Mouse (Mus musculus) spleen, postnatal 10 days (tissue): ENCODE results near the gene Olfm1.

ENCODE experiments used
- DNase-seq, 2 experiments: peaks; one replicate each; pipeline ENCODE4 v3.0.0; 2021 to 2022; ENCODE audit warnings: low spot score in 2 of 2

The Olfm1 gene

DNA sequence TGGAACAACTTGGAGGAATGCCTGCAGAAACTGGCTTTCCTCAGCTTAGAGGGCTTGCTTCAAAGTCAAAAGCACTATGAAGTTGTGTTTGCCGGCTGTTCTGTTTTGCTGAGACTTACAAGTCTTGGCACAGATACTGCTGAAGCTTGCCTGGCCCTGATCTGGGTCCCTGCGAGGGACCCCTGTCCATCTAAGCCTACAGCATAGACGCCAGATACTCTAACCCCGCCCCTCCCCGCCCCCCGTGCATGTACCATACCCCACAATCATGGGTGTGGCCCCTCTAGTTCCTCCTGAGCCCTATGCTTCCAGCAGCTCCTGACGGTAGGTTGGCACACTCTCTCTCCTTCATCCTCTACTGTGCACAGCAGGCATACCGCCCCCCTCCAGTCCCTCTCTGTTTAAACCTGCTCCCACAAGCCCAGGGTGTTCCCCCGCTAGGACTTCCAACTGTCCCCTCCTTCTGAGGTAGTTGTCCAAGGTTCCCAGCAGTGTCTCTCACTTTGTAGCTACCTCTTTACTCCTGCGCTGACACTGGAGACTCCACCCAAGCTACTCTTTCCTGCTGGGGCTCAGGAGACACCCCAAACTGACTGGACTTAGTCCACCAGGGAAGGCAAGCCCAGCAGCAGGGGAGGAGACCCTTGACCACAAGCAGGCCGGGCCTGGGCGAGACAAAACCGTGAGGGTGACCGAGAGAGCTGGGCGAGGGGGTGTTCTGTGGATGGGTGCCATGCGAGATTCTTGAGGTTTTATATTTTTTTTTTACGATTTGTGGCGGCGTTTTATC is 12.1 kb downstream of the Olfm1 start:
- DNase-seq = no peak

DNA sequence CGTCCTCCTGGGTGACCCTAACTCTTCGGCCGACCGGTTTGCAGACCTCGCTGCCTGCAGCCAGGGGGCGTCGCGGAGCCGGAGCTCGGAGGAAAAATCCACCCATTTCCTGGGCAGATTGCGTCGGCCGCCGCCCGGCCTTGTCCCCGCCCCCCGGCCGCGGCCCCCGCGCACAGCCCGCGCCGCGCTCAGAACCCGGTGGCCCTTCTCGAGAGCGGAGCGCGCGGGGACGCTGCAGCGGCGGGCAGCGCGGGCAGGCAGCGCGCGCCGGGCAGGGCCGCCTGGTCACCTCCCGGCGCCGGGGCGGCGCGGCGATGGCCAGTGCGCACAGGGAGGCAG is 12.6 kb downstream of the Olfm1 start:
- DNase-seq = peak; percentile 28 to 72

DNA sequence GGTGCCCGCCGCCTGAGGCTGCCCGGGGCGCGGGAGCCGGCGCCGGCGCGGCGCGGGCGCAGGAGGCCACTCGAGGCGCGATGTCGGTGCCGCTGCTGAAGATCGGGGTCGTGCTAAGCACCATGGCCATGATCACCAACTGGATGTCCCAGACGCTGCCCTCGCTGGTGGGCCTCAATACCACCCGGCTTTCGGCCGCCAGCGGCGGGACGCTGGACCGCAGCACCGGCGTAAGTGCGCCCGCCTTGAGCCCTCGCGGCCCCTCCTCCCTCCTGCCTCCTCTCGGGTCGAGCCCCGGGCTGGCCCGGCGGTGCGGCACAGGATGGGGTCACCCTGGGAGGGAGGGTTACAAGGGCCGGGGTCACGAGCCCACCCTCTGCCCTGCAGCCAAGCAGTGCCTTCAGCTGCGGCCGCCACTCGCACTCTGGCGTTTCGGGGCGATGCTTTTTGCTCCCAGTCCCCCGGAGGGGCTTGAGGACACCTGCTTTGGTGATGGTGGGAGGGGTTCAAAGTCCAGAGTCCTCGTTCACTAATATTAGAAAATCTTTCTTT is 13.2 kb downstream of the Olfm1 start:
- DNase-seq = peak in 1 of 2 experiments; percentile 17

DNA sequence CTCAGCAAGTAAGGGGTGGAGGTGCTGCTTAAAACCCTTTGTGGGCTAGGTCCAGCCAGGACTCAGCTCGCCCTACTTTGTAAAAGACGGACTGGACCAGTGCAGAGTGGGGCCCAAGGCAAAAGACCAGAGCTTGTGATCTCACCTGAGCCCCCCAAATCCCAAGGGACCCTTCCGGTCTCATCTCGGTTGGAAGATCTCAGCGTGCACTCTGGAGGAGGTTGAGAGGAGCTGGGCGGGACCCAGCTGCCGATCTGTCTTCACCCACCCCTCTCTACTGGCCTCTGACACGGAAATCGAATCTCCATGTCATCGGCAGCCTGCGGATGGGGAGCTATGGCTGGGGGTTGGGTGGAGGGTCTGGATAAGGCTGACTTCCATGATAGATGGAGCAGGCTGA is 13.7 kb downstream of the Olfm1 start:
- no peak for DNase-seq

DNA sequence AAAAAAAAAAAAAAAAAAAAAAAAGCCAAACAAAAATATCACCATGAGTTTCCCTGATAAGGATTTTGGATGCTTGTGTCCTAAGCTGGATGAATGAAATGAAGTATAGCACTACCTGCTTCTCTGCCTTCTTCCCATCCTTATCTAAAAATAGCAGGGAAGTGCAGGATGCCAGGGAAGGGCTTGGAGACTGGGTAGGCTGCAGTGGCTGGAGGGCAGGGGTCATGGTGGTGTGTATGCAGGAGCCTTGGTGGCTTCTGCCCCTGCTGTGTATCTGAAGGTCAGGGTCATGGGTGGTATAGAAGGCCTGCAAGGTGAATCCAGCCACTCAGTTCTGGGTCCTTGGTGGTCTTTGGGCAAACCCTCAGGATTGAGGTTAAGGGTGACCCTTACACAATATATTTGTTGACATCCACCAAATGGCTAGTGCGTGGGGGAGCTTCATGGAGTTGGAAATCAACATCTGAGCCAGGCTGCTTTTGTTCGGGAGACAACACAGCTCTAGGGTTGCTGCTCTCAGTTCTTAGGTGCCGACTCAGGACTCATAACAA is 14.5 kb downstream of the Olfm1 start:
- no peak for DNase-seq

DNA sequence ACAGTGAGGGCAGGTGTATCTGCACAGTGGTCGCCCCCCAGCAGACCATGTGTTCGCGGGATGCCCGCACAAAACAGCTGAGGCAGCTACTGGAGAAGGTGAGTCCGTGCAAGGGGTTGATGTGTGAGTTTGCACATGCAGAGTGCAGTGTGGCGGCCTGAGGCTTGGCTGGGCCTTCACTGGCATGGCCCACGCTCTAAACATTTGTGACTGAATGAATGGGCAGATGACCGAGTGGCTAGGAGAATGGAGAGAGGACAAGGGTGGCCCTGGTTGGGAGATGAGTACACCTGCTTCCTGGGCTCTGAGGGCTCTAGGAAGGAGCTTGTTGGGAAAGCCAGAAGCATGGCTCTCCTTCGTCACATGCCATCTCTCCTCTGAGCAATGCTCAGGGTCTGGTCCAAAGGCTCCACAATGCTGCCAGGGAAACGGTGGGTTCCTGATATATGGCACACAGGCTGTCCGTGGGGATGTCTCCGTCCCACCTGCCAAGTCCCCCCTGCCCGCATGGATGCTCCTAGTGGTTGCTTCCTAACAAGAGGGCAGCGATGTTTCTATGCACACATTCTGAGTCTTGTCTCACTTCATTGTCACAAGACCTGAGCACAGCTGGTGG is 15.4 kb downstream of the Olfm1 start:
- no peak for DNase-seq

DNA sequence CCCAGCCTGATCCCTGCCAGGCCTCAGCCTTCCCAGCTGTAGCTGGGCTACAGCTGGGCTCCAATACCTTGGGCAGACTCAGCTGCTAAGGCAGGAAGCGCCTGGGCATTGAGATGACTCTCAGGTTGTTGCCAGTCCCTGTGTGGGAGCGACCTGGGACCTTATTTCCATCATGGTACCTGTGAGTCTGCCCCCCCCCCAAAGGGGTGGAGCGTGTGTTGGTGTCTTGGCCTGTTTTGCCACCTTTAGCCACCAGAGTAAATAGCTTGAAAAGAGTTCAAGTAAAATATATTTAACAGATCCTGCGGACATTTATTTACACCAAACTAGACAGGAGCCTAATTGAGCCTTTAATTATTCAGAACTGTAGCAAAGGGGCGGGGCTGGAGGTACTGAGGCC is 16.4 kb downstream of the Olfm1 start:
- no peak for DNase-seq

DNA sequence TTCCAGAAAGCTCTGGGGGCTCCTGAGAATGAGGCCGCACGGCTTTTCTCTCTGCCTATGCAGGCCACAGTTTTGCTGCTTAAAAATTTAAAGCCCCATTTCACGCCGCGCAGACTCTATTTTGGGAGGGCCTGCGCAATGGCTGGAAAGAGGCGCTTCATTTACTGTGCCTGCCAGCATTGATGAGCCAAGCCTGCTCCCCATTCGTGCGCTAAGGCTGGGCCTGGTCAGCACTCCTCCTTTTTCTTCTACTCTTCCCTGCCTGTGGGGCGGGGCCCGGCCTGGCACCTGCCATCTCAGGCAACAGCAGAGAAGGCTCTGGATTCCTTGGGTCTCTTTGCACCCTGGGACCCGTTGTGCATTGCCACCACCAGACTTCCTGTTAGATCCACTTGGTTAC is 16.9 kb downstream of the Olfm1 start:
- DNase-seq = no peak

DNA sequence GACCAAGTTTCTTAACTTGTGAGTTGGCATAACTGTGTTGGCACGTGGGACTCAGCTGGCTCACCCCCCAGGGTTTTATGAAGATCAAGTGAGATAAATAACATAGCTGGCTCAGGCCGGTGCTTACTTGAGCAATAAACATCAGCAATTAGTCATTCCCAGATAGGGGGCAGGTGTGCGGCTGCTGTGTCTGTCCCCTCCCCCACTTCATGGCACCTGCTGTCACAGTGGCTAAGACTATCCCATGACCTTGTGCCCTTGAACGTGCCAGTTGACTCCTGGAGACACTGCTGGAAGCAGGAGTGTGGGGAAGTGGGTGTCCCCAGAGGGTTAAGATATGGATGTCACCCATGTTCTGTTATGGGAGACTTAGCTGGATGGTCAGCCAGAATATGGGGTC is 17.5 kb downstream of the Olfm1 start:
- no peak for DNase-seq

DNA sequence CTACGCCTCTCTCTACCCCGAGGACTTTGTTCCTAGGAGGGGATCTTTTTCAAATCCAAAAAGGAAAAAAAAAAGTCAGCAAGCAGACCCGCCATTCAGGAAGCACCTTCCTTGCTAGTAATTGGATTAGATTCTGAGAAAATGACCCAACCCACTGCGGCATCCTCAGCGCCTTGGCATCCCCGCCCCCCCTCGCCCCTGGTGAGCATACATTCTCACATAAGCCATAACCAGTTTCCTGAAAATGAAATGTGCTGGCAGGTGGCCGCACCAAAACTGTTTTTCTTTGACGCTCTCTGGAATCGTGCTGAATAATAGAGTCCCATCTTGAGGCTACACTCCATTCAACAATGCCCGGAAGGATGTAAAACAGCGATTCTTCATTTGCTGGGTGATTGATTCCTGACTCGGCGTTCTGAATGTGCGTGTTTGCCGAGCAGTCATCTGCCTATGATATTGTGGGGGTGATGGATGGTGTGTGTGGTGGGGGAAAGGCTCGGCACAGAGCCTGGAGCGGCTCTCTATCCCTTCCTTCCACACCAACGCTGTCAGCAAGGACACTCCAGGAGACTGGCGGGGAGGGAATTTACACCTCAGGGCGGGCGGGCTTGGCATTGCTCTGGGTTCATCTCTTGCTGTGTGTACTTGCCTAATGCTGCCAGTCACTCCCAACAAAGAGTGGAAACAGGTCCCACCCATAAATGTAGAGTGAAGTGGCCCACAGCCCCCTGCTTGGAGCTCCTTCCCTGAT is 18.9 kb downstream of the Olfm1 start:
- DNase-seq = no peak

DNA sequence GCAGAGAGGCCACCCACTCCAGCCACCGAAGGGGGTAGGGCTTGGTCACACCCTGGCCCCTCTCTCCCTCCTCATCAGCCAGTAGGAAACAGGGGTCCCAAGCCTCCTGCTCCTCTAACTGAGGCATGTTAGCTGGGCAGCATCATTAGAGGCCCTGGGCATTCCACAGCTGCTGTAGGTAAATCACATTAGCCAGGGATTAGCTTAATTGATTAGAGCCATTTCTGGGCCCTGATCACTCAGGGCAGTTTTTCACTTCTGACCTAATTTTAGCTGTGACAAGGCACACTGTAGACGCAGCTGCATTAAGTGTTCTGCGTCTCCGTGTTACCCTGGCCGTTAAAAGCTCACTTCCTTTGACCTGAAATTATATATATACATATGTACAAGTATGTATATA is 20.1 kb downstream of the Olfm1 start:
- no peak for DNase-seq

DNA sequence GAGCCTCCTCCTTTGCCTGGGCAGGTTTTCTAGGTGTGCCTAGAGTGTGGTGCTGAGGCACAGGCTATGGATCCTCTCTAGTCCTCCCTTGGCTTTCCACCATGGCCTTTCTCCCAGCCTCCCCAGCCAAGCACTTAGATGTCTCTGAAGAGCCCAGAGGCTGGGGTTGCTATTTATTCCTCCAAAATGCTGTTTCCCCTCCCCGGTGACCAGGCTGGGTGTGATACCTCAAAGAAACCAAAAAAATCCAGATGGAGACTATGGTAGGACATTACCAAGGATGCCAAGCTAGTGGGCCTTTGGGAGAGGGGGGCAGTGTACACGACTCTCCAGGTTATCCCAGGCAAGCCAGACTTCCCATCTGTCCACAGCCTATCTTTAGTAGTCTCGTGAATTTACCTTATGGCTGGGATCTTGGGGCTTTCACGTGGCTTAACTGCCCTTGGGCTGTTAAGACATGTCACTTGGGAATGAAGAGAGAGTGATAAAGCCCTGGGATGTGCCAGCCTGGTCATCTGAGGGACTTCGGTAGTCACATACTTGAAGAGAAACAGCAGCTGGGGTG is 23.5 kb downstream of the Olfm1 start:
- no peak for DNase-seq

DNA sequence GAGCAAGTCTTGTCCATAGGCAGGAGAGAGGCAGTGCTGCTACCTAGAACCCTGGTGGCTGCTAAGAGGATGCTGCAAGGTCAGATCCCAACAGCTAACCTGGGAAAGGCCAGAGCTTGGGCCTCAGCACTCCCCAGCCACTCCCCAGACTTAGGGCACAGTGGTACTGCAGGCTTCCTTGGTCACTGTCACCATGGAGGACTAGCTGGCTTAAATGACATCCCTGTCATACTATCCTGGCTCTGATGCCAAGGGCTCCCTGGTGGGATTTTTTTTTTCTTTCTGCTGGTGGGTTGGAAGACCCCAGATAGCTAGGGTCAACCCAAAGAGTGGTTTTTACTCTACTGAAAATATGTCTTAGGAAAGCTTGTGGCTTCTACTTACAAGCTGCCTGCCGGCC is 25.0 kb downstream of the Olfm1 start:
- no peak for DNase-seq

DNA sequence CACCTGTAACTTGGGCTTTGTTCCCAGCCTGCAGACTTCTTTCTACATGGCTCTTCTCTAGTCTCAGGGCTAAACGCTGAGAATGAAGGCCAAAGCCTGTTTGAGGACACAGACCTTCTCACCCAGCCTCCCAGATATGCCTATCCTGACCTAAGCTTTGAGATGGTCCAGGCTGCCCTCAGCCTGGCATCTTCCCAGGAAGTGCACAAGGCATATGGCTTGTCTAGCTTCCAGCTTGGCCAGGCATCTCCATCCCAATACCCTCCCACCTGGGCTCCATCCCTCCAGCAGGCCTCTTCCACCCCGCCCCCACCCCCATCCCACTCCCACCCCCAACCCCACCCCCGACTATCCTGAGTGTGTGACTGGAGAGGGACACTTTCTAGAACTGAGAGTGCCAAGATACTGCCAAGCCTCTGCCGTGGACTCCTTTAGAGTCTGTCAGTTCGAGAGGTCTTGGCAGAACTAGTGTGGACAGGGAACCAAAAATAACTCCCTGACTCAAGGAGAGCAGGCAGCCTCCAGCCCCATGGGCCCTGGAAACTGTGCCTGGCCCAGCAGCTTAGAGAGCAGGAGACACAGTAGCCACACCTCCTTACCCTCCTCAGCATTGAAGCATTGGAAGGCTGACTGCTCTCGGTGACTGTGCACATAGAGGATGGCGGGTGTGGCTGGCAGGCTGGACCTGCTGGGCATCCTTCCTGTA is 26.0 kb downstream of the Olfm1 start:
- DNase-seq = no peak

DNA sequence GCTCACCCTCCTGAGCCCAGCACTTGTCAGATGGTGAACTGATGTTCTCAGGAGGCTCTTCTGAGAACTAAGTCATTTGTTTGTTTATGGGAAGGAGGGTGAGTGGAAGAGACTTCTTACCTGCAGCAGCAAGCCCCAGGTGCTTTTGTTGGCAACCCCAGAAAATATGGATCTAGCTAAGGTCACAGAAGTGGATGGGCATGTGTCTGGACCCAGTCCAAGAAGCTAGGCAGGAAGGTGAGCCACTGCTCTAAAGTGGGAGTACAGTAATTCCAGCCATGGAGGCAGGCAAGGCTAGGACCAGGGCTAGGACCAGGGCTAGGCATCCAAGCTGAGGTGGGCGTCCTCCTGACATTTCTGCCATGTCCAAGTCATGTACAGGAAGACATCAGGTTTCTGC is 26.8 kb downstream of the Olfm1 start:
- no peak for DNase-seq

DNA sequence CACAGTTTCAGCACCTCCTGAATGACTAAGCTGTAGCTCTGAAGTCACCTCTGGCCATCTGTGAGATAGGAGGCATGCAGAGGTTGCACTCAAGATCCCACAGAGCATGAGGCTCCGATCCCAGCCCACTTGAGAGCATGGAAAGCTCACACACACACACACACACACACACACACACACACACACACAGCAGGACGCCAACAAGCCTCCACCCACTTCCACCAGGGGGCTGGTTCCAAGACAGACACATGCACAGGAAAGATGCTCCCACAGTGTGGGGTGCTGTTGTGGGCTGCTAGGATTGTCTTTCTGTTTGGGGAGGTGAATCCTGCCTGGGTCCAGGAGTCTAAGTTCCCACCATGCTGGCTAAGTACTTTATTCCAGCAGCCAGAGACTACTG is 29.0 kb downstream of the Olfm1 start:
- DNase-seq = no peak

DNA sequence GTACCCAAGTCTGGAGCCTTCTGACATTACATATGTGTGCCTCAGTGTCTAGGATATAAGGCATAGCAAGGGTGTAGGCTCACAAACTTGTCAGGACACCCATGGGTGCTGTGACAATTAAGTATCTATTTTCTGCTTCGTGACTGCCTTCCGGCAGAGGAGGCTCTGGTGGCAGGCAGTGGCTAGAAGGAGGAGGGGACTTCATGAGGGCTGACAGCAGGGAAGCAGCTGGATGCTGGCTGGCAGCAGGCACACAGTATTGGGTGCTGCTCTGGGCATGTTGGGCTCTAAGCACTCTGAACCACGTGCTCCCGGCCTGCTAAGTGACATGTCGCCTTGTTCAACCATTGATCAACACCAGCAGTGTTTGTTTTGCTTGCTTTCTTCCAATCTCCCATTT is 32.0 kb downstream of the Olfm1 start:
- DNase-seq = no peak

DNA sequence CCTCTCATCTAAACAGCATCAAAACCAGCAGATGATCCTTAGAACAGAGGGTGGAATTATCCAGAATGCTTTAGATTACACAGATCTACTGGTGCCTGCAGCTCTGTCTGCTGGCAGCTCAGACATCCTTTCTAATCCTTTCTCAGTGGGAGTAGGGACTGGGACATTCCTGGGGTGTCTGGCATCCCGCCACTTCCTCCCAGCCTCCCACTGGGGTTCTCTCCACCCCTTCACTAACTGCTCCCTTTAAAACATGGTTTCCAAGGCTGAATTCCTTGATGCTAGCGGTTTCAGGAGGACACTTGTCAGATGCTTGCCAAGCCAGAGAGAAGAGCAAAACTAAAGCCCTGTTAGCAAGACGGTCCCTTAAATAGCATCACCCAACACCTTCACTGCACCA is 33.1 kb downstream of the Olfm1 start:
- DNase-seq = no peak

DNA sequence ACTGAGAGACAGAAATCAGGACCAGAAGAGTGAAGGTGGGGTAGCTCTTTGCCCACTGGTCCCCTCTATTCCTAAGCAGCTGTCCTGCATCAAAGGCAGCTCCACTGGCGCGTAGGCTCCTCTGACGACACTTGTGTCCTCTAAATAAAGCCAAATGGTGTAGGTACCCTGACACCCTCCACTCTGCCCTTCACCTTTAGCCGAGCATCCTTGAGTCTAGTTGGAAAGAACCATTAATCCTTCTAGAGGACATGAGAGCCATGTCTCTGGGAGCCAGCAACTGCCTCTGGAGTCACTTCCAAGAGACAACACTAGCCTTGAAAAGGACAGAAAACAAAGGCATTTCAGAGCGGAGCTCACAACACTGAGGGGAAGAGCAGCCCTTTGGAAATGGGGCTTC is 34.2 kb downstream of the Olfm1 start:
- DNase-seq = no peak

DNA sequence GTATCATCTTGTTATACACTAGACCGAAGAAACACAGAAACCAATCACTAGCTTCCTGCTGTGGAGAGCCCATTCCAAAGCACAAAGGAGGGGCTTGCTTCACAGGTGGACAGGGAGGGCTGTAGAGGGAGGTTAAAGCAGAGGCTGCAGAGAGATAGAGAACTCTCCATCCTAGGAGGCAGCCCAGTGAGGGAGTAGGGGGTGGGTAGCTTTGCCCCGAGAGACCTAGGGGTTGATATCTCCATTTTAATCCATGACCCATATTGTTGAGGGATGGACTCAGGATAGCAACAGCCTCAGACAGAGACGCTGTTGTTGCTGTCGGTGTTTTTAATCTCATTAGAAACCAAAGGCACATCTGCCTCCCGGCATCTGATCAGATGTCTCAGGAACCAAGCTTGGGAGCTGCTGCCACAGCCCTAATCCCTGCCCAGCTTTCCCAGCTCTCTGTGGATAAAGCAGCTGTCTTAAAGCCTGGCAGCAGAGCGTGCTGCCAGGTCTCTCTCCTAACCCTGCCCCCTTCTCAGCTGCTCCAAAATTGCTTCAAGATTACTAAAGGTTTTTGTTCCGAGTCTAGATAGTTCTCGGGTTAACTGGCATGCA is 34.9 kb downstream of the Olfm1 start:
- no peak for DNase-seq

DNA sequence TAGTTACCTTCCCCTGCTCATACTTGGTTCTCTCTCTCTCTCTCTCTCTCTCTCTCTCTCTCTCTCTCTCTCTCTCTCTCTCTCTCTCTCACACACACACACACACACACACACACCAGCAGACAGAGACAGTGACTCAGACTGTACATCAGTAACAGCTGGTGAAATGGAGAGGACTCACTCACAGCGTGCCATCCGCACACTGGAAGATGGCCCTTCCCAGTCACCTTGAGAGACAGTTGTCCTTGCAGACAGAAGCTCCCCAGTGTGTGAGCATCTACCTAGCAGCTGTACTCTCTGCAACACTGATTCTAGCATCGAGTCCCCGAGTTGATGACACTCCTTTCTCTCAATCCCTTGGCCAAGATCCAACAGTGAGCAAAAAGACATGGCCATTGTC is 35.6 kb downstream of the Olfm1 start:
- no peak for DNase-seq
